Mouse (Mus musculus): ENCODE results near the gene Lmntd2. TPM values are rescaled to one million over a fixed set of nuclear protein-coding genes. Genes with fewer than 3 reads are reported as not detected.
A peak's percentile ranks its signal among the peaks of the same experiment; 100 is the strongest.

Lmntd2 gene
- polyA plus RNA-seq, 1 experiment, result 216 TPM

DNA sequence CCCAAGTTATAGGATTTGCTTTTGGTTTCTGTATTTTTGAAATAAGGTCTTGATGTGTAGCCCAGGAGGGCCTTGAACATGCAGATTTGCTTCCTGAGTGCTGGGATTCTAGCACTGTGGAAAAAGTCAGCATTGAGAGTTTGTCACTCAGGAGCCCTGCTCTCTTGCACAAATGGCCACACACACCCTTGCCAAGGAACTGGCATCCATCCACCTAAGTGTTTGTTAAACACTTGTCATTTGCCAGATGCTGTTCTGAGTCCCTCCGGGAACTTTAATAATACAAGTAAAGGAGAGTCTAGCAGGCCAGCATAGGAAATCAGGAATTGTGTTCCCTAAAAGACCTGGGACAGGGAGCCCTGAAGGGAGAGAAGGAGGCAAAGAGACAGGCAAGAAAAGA lies 44.6 kb downstream of the Lmntd2 start:
- Histone ChIP-seq H3K36me3 (ENCODE audit: control insufficient read depth, insufficient read depth, low read length) (no peaks in the 10 kb centered on the region), H3K4me1 (ENCODE audit: control insufficient read depth, insufficient read depth, low read length) (peaks cover 7% of the 10 kb centered on the region), H3K27me3 (ENCODE audit: control insufficient read depth, insufficient read depth, low read length) (no peaks in the 10 kb centered on the region), H3K4me3 (ENCODE audit: control insufficient read depth, low read depth, low read length) (no peak overlapping the region), H3K27ac (ENCODE audit: control insufficient read depth, insufficient read depth, low read depth, low read length) (no peak overlapping the region)
- no peak for TF ChIP-seq CTCF (IDR thresholded peaks at IDR 0.05; ENCODE audit: control insufficient read depth, insufficient read depth, insufficient replicate concordance, low read depth, low read length)
- TF ChIP-seq POLR2A (IDR thresholded peaks at IDR 0.05; ENCODE audit: control insufficient read depth, low read depth, low read length), result no peak

DNA sequence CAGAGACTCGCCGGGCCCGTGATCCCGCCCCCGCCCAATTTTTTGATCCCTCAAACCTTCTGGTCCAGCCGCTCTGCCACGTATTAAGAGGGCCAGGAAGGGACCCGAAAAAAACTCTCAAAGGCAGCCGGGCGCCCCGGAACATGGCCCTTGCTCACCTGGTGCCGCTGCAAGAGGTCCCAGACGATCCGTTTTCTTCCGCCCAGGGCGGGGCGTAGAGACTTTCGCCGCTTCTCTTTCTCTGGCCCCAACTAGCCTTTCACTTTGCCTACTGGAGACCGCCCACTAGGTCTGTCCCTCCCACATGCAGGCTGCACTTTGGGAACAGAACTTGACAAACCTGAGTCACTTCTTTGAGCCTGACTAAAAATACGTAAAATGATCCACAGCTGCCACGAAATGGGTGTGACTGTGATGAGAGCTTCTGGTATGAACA lies 45.3 kb downstream of the Lmntd2 start:
- Histone ChIP-seq H3K27ac (ENCODE audit: control insufficient read depth, insufficient read depth, low read depth, low read length) (peak overlapping the region; percentile 45), H3K27me3 (ENCODE audit: control insufficient read depth, insufficient read depth, low read length) (no peaks in the 10 kb centered on the region), H3K36me3 (ENCODE audit: control insufficient read depth, insufficient read depth, low read length) (no peaks in the 10 kb centered on the region), H3K4me1 (ENCODE audit: control insufficient read depth, insufficient read depth, low read length) (peaks cover 7% of the 10 kb centered on the region), H3K4me3 (ENCODE audit: control insufficient read depth, low read depth, low read length) (peak overlapping the region; percentile 68)
- TF ChIP-seq POLR2A (IDR thresholded peaks at IDR 0.05; ENCODE audit: control insufficient read depth, low read depth, low read length) (no peak; the same call in 1 of the 2 replicates), CTCF (IDR thresholded peaks at IDR 0.05; ENCODE audit: control insufficient read depth, insufficient read depth, insufficient replicate concordance, low read depth, low read length) (no peak)

DNA sequence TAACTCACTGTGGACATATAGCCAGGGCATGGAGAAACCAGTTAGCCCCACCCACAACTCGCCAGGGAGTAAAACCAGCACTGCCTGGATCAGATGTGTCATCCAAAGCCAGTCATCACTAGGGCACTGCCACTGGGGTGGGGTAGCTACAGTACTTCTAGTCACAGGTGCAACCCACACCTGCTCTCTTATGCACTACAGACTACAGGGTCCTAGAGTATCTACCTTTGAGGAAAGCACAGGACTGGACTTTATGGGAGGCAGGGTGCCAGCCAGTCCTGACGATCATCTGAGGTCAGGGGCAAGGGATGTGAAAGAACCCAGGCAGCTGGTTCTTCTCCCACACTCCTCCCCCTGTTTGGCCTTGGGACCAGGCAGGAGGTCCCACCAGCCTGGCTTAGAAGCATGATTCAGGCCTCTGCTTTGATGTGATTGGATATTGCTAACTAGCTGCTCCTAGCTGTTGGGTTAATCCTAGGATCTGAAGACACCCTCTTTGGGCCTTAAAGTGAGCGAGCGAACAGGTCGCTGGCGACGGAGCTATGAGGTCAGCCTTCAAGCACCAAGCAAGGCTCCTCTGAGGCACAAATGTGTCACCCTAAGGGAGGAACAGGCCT lies 45.9 kb downstream of the Lmntd2 start:
- Histone ChIP-seq H3K36me3 (ENCODE audit: control insufficient read depth, insufficient read depth, low read length) (no peaks in the 10 kb centered on the region), H3K27me3 (ENCODE audit: control insufficient read depth, insufficient read depth, low read length) (no peaks in the 10 kb centered on the region), H3K4me3 (ENCODE audit: control insufficient read depth, low read depth, low read length) (peak overlapping the region; percentile 68), H3K27ac (ENCODE audit: control insufficient read depth, insufficient read depth, low read depth, low read length) (peak overlapping the region; percentile 45), H3K4me1 (ENCODE audit: control insufficient read depth, insufficient read depth, low read length) (peaks cover 7% of the 10 kb centered on the region)
- no peak for TF ChIP-seq CTCF (IDR thresholded peaks at IDR 0.05; ENCODE audit: control insufficient read depth, insufficient read depth, insufficient replicate concordance, low read depth, low read length)
- TF ChIP-seq POLR2A (IDR thresholded peaks at IDR 0.05; ENCODE audit: control insufficient read depth, low read depth, low read length), result no peak

DNA sequence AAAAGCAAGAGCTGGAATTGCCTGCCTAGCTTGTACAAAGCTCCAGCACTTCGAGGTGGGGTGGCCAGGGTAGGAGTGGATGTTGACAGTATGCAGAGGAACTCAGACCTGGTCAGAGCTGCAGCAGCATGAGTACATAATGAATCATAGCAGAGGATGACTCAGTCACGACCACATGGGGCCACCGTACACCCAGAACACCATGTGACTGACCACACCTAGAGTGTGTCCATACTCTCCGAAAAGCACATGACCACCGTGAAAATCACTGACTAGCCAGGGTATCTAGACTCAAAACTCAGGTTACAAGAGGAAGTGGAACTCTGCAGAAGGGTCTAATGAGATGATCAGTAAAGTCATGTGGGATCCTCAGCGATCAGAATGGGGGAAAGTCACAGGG lies 49.0 kb downstream of the Lmntd2 start:
- Histone ChIP-seq H3K4me3 (ENCODE audit: control insufficient read depth, low read depth, low read length) (no peak overlapping the region), H3K36me3 (ENCODE audit: control insufficient read depth, insufficient read depth, low read length) (no peaks in the 10 kb centered on the region)

DNA sequence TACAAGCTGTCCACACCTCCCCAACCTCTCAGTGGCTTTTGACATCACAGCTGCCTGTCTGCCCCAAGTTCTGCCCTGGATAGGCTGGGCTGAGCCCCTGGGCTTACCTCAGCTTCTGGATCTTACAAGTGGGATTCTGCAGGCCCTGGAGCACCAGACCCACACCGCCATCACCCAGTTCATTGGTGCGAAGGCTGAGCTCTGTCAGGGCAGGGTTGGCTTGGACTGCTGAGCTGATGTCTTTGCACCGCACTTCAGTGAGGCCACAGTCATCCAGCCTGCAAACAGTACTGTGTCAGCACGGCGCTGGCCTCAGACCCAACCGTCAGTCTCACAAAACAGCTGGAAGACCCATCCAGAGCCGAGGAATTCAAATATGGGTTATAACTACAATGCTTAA lies 49.5 kb downstream of the Lmntd2 start:
- Histone ChIP-seq H3K4me1 (ENCODE audit: control insufficient read depth, insufficient read depth, low read length) (peaks cover 7% of the 10 kb centered on the region), H3K27me3 (ENCODE audit: control insufficient read depth, insufficient read depth, low read length) (no peaks in the 10 kb centered on the region), H3K4me3 (ENCODE audit: control insufficient read depth, low read depth, low read length) (no peak overlapping the region), H3K36me3 (ENCODE audit: control insufficient read depth, insufficient read depth, low read length) (no peaks in the 10 kb centered on the region), H3K27ac (ENCODE audit: control insufficient read depth, insufficient read depth, low read depth, low read length) (no peak overlapping the region)
- TF ChIP-seq CTCF (IDR thresholded peaks at IDR 0.05; ENCODE audit: control insufficient read depth, insufficient read depth, insufficient replicate concordance, low read depth, low read length), result no peak
- TF ChIP-seq POLR2A (IDR thresholded peaks at IDR 0.05; ENCODE audit: control insufficient read depth, low read depth, low read length), result no peak

More for the DNA sequence above, 49.0 kb downstream of the Lmntd2 start:
- TF ChIP-seq CTCF (IDR thresholded peaks at IDR 0.05; ENCODE audit: control insufficient read depth, insufficient read depth, insufficient replicate concordance, low read depth, low read length) (no peak), POLR2A (IDR thresholded peaks at IDR 0.05; ENCODE audit: control insufficient read depth, low read depth, low read length) (no peak)
- Histone ChIP-seq H3K27ac (ENCODE audit: control insufficient read depth, insufficient read depth, low read depth, low read length) (no peak overlapping the region), H3K4me1 (ENCODE audit: control insufficient read depth, insufficient read depth, low read length) (peaks cover 7% of the 10 kb centered on the region), H3K27me3 (ENCODE audit: control insufficient read depth, insufficient read depth, low read length) (no peaks in the 10 kb centered on the region)

Other genes with a start within 250 kb of the Lmntd2 start
- 3.0 and 6.9 TPM in 2 replicates for gene Ifitm1, start 246.9 kb downstream of the Lmntd2 start, polyA plus RNA-seq (2012; rRNA removed)
- gene Ifitm3, start 203.3 kb downstream of the Lmntd2 start, polyA plus RNA-seq (2012; rRNA removed), result 15.2 and 23.0 TPM in 2 replicates
- 0.19 and 0.48 TPM in 2 replicates for gene Ifitm6, start 196.2 kb downstream of the Lmntd2 start, polyA plus RNA-seq (2012; rRNA removed)
- gene Gm17387, start 184.9 kb downstream of the Lmntd2 start, polyA plus RNA-seq (2012; rRNA removed), result not detected in 2 replicates
- gene B4galnt4, start 153.0 kb downstream of the Lmntd2 start, polyA plus RNA-seq (2012; rRNA removed), result 18.0 and 23.7 TPM in 2 replicates
- gene Pkp3, start 135.9 kb downstream of the Lmntd2 start, polyA plus RNA-seq (2012; rRNA removed), result 0.83 and 0.84 TPM in 2 replicates
- gene Sigirr, start 113.5 kb downstream of the Lmntd2 start, polyA plus RNA-seq (2012; rRNA removed), result 3.9 and 5.4 TPM in 2 replicates
- gene Ano9, start 96.3 kb downstream of the Lmntd2 start, polyA plus RNA-seq (2012; rRNA removed), result 0.30 and 0.32 TPM in 2 replicates
- 329 and 346 TPM in 2 replicates for gene Ptdss2, start 91.7 kb downstream of the Lmntd2 start, polyA plus RNA-seq (2012; rRNA removed)
- 16.6 and 16.7 TPM in 2 replicates for gene Rnh1, start 41.2 kb downstream of the Lmntd2 start, polyA plus RNA-seq (2012; rRNA removed)
- gene Hras, start 20.1 kb downstream of the Lmntd2 start, polyA plus RNA-seq (2012; rRNA removed), result 41.6 and 46.6 TPM in 2 replicates
- gene Lrrc56, start 19.9 kb downstream of the Lmntd2 start, polyA plus RNA-seq (2012; rRNA removed), result 131 and 140 TPM in 2 replicates
- gene Rassf7, start 1.8 kb upstream of the Lmntd2 start, polyA plus RNA-seq (2012; rRNA removed), result 33.5 and 41.7 TPM in 2 replicates
- 17.6 and 19.0 TPM in 2 replicates for gene Phrf1, start 14.7 kb upstream of the Lmntd2 start, polyA plus RNA-seq (2012; rRNA removed)
- 2.3 and 2.4 TPM in 2 replicates for gene Irf7, start 52.4 kb upstream of the Lmntd2 start, polyA plus RNA-seq (2012; rRNA removed)
- gene Cdhr5, start 62.7 kb upstream of the Lmntd2 start, polyA plus RNA-seq (2012; rRNA removed), result 0.76 and 0.91 TPM in 2 replicates
- gene Sct, start 65.1 kb upstream of the Lmntd2 start, polyA plus RNA-seq (2012; rRNA removed), result 6.4 and 8.6 TPM in 2 replicates
- 11.5 and 13.0 TPM in 2 replicates for gene Drd4, start 77.9 kb upstream of the Lmntd2 start, polyA plus RNA-seq (2012; rRNA removed)
- gene Deaf1, start 113.6 kb upstream of the Lmntd2 start, polyA plus RNA-seq (2012; rRNA removed), result 8.3 and 9.1 TPM in 2 replicates
- 42.3 and 44.2 TPM in 2 replicates for gene Tmem80, start 113.7 kb upstream of the Lmntd2 start, polyA plus RNA-seq (2012; rRNA removed)
- gene Eps8l2, start 124.8 kb upstream of the Lmntd2 start, polyA plus RNA-seq (2012; rRNA removed), result 4.7 and 5.3 TPM in 2 replicates
- 26.0 and 30.2 TPM in 2 replicates for gene Taldo1, start 178.1 kb upstream of the Lmntd2 start, polyA plus RNA-seq (2012; rRNA removed)
- 23.3 and 24.4 TPM in 2 replicates for gene Gatd1, start 200.1 kb upstream of the Lmntd2 start, polyA plus RNA-seq (2012; rRNA removed)
- gene Cend1, start 215.4 kb upstream of the Lmntd2 start, polyA plus RNA-seq (2012; rRNA removed), result 0.48 and 0.63 TPM in 2 replicates
- gene Slc25a22, start 223.8 kb upstream of the Lmntd2 start, polyA plus RNA-seq (2012; rRNA removed), result 7.2 and 10.9 TPM in 2 replicates
- gene Pidd1, start 229.9 kb upstream of the Lmntd2 start, polyA plus RNA-seq (2012; rRNA removed), result 5.5 and 5.6 TPM in 2 replicates
- 226 and 309 TPM in 2 replicates for gene Rplp2, start 233.3 kb upstream of the Lmntd2 start, polyA plus RNA-seq (2012; rRNA removed)
- 379 and 436 TPM in 2 replicates for gene Pnpla2, start 241.1 kb upstream of the Lmntd2 start, polyA plus RNA-seq (2012; rRNA removed)
- 2.1 and 2.4 TPM in 2 replicates for gene Cracr2b, start 247.0 kb upstream of the Lmntd2 start, polyA plus RNA-seq (2012; rRNA removed)

Measured in testis, adult 2 months (tissue).